Mouse (Mus musculus) cerebellum, postnatal 36 days (tissue): ENCODE data around the gene Wdfy1.
A peak's percentile ranks its signal among the peaks of the same experiment; 100 is the strongest.

Source experiments
- DNase-seq, 2 experiments: peaks; one replicate each; pipeline ENCODE4 v3.0.0; 2021 to 2022; ENCODE audit warnings: mixed read lengths in 2 of 2

Gene Wdfy1

DNA sequence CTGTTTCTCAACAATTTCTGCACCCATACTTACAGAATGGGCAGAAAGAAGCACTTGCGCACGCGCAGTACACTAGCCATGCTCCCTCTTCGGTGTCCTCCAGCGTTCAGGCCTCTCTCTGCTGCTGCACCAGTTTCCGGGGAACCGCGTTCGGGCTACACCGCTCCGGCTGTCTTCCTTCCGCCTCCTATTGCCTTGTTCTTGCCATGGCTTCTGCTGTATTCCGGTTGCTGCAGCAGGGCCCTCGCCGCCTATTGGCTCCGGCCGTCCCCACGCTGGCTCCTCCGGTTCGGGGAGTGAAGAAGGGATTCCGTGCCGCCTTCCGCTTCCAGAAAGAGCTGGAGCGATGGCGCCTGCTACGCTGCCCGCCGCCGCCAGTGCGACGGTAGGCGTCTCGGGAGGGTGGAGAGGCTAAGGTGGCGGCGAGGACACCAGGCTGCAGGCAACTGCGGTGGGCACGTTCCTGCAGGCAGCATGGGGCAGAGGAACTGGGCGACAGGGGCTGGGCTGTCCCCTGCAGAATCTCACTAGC is at the start of gene Wdfy1, which contains the start of gene Mrpl44:
TSS of gene Wdfy1 (minus strand) at position 217 of the 532 bp plus-strand sequence.
TSS of gene Mrpl44 (plus strand) at position 92 of the 532 bp plus-strand sequence.
- DNase-seq: peak; percentile 97 to 100

DNA sequence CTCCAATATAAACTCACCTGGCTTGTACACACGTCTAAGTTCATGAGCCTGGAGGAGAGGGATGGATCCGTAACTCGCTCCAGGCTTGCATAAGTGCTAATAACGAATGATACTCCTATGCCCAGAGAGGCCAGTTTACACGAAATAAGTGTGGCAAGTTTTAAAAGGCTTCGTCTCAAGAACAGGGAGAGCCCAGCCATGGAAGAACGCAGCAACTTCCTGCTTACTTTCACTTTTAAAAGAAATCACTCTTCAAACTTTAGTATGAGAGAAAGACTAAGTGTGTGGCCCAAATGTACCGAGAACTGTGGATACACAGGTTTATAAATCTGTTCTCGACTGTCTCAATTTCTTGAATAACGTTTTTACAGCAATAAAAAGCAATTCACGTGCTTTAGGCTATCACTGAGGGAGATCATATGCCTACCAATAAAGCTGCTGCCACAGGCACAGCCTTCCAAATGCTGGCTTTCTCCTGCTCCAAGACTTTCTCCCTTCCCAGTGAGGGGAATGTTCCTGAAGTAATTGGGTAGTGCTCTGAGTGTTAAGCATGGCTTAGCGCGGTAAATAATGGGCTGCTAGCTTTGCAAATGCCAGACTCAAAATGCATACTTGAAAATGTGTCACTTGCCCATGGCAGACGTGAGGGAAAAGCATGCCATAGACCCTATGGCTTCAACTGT is 48.1 kb upstream of the Wdfy1 start:
- DNase-seq: no peak

DNA sequence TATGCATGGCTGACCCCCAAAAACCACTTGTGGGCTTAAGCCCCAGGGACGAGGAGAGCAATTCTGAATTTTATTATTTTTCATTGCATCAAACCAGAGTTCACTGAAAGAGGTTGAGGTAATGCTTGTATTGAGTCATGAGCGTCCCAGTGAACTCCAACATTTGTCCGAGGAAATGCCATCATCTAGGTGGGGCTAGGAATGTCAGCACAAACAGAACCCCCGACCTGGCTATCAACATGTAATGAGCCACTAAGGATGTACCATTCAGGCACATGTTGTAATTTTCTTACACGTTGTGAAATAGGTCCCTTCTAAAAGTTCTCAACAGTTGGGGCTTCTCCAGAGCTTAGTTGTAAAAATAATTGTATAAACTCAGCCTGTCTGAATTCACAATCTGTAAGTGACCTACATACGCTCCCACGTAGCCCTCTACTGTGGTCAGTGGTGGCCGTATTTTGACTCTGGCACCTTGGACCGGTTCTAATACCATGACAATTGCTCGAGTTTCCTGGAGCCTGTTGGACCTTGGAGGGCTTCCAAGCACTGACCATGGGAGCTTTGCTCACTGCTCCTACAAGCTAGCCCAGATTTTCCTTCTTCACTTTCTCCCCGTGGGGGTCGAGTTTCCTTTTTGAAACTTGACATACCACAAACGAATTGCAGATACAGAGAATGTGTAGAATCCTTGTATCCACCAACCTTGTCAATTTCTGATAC is 47.0 kb upstream of the Wdfy1 start:
- DNase-seq: peak; percentile 15 to 16

DNA sequence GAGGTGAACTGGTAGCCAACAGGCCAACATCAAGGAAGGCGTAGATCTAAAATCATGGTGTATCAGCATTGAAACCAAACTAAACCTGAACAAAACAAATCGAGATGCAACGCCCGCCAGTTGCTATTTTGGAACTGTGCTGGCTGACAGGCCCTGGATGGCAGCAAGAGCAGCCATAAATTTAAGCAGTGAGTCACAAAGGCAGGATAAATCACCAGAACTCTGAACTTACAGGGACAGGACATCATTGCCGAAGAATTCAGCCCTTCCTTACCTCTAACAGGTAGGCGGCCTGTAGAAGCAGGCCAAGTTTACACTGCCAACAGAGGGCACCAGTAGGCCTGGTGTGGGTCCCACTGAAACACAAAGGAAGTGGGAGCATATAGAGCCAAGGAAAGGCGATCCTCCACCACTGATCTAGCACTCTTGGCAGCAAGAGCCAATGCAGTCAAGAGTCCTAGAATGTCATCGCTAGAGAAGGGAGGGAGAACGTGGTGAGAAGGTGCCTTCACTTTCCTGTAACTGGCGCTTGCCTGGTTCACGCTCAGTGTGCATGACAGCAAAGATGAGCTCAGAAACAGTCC is 43.4 kb upstream of the Wdfy1 start:
- DNase-seq: no peak

DNA sequence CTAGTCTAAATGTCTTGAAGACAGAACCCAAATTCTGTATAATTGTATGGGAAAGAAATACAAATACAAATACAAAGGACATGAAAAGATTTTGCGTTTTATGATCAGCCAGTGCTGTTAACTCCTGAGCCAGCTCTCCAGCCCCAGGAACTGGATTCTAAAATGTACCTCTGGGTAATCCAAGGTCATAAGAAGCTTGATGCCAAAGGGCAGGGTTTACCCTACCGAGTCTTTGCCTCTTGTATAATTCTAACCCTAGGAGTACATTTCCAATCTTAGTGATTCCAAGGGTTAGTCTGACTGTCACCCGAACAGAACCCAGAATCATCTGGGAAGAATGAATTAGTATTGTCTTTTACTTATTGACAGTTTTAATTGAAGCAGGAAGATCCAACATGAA is 39.5 kb upstream of the Wdfy1 start:
- no peak for DNase-seq

DNA sequence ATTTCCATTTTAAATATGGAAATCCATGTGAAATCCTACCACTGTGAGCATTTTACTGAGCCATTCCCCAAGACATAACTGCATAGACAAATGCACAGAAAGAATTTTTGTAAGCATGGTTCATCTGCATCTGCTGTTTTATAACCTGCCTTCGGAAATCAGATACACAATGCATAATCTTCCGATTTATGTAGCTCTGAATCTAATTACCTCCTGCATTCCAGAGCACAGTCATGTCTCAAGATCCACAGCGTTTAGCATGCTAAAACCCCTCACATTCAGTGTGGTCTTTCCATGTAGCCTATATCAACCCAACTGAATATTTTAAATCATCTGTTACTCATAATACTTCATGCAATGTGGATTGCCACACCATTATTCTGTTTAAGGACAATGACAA is 33.5 kb upstream of the Wdfy1 start:
- DNase-seq: no peak

DNA sequence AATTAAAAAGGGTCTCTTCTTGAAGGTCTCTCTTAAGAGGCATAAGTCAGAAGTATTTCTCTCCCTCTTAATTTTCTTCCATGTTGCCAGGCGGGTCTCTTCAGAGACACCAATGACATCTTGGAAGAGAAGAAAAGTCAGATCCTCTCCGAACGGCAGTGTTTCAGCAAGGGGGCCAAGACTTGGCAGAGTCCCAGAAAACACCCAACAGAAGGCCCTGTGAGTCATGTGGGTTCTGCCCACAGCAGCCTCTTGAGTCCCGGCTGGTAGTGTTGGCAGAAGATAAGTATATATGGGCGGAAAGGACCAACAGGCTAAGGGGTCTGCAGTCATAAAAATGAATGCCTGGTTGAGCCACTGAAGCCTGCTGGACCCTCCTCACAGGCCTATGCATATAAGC is 30.9 kb upstream of the Wdfy1 start:
- no peak for DNase-seq

DNA sequence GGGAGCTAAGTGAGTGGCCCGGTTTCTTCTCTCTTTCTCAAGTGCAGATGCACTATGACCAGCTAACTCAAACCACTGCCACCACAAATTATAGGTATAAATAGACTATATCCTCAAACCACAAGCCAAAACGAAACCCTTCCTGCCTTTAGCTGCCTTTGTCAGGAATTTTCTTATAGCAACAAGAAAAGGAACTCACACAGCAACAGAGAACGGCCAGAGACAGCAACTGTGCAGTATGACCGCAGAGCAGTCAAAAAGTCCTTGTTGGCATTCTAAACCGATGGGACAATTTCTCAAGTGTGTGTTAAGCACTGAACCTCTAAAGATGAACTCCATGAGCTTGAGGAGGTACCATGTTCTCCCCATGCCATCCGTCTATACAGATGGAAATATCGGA is 27.7 kb upstream of the Wdfy1 start:
- DNase-seq: no peak

DNA sequence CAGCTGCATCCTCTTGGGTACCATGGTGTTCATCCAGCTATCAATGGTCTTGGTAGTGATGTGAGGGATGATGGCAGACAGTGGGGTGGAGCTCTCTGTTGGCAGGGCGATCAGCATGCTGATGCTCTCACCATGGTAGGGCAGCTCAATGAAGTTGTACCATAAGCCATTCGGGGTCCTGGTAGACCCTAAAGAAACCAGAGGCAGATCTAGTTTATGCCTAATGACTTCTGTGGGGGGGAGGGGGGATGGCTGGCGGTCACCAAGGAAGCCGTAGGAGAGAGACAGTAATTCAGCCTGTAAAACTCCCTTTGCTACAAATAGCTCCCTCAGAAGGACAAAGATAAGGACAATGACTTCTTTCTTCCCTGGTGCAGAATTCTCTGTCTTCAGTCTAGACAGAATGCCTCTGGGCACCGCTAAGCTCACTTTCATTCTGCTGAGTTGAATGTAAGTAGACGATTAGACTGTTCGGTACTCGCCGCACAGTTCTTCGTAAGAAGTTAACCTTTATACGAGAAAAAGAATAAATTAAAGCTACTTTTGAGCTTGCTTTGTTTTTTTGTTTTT is 27.0 kb upstream of the Wdfy1 start:
- DNase-seq: no peak

DNA sequence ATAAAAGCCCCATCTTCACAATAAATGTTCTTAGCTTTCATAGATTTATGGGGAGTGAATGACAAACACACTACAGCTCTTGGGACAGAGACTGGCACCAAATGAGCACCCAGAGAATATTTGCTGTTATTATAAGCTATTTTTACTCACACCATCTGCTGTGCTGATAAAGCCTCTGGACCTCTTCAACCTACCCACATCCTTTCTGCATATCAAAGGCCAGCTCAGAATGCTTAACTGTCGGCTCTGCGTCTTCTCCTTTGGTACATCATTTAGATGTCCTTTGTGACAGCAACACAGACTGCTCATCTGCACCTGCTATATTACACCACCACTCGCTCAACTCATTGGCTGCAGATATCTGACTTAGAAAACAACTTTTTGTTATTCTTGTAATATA is 21.1 kb upstream of the Wdfy1 start:
- DNase-seq: no peak

DNA sequence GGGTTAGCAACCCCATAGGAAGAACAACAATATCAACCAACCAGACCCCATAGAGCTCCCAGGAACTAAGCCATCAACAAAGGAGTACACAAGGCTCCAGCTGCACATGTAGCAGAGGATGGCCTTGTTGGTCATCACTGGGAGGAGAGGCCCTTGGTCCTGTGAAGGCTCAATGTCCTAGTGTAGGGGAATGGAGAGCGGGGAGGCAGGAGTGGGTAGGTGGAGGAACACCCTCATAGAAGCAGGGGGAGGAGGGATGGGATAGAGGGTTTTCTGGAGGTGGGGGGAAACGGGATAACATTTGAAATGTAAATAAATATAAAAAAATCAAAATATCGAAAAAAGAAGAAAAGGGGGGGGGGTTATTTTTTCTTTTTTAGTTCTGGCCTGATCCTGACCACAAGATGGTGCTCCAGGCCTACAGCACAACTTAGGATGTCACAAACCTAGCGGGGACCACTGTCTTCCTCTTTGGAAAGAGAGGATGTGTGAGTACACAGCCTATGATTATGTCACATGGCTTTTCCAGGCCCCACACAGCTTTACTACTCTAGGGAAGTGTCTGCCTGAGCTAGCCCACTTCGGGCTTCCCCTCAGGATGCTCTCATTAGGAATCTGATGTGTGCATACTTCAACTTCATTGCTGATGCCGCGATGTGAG is 10.5 kb upstream of the Wdfy1 start:
- no peak for DNase-seq

DNA sequence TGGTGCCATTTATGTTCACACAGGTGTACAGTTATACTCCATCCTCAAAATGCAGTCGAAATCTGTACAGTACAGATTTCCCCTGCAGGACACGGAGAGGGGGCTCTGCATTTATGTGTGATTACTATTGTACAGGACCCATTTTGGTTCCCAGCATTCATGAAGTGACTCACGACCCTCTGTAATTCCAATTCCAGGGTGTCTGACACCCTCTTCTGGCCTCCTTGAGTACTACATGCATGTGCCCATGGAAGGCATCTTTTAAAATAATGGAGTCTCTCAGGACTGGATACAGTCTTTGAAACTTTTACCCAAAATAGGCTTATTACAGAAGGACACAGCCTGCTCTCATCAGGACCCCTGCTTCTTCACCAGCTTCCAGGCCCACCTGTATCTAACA is 6.5 kb upstream of the Wdfy1 start:
- DNase-seq: no peak

DNA sequence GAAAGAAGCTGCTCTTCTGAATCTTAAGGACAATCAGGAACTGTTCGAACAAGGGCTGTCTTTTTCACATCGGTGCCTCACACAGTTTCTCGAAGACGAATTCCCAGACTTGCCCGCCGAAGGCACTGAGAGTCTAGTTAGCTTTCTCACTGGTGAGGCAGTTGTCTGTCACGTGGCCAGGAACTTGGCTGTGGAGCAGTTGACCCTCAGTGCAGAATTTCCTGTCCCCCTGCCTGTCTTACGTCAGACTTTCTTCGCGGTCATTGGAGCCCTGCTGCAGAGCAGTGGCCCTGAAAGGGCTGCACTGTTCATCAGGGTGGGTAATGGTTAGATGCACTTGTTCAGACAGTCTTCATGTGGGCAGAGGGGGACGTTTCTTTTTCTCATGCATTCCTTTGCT is 2.1 kb upstream of the Wdfy1 start:
- DNase-seq: no peak

DNA sequence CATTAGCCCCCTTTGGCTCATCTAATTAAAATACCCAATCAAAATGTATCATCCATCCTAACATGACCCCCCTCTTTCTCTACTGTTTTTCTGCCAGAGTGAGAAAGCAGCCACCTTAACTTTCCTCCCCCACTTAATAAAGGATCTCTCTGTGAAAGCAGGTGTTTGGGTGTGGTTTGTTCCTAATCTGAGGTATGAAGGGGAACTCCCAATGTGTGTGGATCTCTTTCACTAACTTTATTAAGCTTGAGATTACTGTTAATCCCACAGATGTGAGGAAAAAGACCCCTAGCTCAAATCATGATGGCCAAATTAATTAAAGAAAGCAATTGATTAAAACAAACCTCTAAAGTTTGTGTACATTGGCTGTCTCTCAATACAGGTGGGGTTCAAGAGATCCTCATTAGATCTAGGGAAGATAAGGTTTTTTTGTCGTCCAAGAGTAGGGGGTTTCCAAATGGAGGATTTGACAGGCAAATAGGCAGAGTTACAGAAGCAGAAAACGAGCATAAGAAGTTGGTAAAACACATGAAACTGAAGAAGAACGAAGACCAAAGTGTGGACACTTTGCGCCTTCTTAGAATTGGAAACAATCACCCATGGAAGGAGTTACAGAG is 1.7 kb downstream of the Wdfy1 start:
- no peak for DNase-seq

DNA sequence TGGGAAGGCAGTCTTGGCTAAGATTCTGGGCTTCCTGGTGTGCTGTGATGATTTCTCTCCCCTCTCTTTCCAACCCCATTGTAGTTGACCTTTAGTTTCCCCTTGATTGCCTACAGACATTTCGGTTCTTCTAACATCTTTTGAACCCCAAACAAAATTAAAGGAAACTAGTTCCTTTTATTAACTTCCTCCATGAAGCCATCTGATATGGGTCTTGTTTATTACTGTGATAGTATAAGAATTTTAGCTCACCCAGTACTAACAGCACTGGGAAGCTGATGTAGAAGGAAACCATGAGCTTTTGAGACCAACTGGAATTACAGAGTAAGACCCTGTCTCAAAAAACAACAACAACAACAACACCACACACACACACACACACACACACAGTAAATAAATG is 7.7 kb downstream of the Wdfy1 start:
- no peak for DNase-seq

DNA sequence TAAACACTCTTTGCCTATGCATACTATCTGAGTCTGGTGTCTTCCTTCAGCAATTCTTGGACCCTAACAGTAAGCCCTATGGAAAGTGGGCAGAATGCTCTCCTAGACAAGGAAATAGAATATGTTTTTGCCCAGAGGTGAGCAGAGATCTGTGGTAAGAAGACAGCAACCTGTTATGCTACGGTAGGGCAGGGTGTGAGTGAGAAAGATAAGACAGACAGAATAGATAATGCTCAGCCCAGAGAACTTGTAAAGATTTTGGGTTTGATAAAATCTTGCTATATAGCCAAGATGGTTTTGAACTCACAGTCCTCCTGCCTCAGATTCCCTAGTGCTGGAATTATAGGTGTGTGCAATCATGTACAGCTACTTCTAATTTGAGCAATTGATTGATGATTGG is 11.5 kb downstream of the Wdfy1 start:
- DNase-seq: no peak

DNA sequence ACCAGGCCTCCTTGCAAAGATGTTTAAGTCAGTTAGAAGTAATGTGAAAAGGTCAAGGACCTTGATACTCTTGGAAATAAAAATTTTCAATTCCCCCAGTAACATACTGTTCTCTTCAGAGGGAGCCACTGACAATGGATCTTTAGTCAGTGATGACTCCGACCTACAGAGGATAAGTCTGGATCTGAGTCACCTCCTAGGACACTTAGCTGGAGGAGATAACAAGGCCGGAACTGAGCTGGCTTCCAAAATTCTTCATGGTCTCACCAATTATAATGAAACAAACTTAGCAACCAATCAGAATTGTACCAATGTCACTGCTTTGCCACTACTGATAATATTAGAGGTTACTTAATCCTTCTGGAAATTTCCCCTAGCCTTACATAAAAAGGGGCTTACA is 11.9 kb downstream of the Wdfy1 start:
- no peak for DNase-seq

DNA sequence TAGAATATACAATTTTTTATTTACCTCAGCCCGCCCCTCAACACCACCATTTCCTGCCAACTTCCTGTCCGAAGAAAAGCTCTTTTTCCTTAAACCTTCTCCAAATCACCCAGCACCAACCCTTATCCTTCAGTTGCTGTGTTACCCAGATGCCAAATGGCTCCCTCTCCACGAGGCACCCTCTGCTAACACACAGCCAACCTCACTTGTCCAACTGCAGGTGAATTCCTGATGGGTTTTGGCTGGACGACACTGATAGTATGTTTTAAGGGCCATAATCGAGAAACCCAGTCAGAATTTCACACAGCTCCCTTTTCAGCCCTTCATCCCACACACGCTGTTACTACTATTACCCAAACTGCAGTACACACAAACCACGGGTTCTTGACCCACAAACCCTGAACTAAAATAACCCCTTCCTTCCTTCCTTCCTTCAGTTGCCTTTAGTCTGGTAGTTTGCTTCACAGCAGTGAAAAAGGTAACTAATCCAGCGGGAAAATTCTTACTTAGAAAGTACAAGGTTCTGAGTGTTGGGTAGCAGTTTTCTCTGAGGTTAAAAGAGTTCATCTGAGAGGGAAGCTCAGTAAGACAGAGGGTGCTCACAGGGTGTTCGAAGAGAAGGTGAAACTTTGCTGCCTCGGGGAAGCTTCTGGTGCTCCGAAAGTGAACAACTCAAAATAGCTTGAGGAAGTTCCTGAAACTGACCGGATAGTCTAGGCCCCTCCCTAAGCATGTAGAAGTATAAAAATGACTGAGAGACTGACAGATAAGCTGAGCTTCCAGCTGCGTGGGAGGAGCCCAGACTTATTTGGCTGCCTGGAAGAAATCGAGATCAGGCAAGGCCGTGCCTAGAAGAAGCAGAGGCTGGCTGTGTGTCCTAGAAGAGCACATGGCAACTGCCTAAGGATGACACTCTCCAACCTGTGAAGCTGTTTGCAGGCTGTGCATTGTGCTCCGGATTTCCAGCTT is 13.4 kb downstream of the Wdfy1 start:
- DNase-seq: no peak

DNA sequence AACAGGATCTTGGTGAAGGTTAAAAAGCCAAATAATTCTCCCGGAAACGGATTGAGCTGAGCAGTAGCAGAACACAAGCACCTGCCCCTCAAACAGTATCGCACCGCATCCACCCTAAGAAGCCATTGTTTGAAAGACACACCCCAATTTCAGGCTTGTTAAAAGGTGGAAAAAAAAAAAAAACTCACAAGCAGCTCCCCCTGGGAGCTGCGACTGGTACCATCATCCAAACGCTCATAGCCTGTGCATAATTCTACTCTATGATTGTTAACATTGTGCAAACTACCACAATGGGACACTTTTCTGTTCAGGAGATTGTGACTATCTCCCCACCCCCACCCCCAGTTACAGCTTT is 14.0 kb downstream of the Wdfy1 start:
- DNase-seq: no peak

DNA sequence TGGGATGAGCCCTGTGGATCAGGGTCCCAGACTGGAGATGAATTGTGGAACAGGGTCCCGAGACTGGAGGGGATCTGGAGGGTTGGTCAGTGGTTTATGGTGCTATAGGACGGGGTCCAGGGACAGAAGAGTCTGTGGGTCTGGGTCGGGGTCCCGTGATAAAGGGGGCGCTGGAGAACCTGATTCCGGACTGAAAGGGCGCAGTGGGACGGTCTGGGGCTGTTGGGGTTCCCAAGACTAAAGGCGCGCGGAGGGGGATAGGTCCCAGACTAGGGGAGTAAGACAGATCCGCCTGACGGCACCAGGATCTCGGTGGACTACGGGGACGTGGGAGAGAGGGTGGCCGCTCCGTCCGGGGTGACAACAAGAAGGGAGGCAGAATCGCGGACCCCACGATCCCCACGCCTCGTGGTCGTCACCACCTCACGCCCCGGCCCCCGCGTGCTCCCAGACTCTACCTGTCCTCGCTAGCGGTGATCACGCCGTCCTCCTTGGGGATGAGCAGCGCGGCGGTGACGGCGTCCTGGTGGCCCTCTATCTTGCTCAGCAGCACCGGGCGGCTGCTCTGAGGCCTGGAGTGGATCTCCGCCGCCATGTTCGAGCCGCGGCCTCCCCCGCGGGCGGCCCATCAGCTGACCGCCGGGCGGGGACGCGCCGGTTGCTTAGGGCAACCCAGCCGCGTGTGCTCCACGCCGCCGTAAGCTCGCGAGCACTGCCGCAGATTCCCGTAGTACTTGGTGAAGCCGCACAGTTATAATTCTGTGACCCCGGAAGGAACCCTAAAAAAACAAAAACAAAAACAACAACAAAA is 14.6 kb downstream of the Wdfy1 start:
- DNase-seq: peak; percentile 82 to 85

DNA sequence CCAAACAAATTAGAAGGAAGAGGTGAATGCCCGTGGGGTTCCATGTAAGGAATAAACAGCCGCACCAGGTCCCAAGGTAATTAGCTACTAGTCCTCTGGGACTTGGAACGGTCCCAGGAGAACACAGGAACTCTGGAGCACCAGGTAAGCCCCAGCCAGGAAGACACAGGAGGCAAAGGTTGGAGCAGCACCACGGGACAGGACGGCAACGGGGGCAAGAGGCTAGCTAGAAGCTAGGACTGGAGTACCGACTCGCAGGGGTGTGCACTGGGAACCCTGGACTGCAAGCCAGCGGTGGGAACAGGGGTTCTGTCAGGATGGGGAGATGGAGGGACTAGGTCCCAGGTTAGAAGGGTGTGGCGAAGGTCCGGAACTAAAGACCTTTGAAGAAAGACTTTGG is 15.3 kb downstream of the Wdfy1 start:
- peak; percentile 12 to 31 for DNase-seq
